Mouse (Mus musculus) ES-E14 (cell line): Measurements from ENCODE around the gene Acin1.

Experiments used
- CHD2 ChIP-seq: IDR thresholded peaks from 2 replicates; pipeline ENCODE4 v1.6.1; 2014; ENCODE audit warnings: mild to moderate bottlenecking, low read depth, low read length, inconsistent platforms
- HCFC1 ChIP-seq: IDR thresholded peaks from 2 replicates; pipeline ENCODE4 v1.6.1; 2012; ENCODE audit warnings: low read length, inconsistent platforms, borderline replicate concordance; ENCODE audit not compliant: insufficient read depth
- MAFK ChIP-seq: IDR thresholded peaks from 2 replicates; pipeline ENCODE4 v1.6.1; 2014; ENCODE audit warnings: mild to moderate bottlenecking, low read depth, low read length, inconsistent platforms; ENCODE audit not compliant: insufficient read depth
- ZNF384 ChIP-seq: IDR thresholded peaks from 2 replicates; pipeline ENCODE4 v1.6.1; 2012; ENCODE audit warnings: low read depth, low read length, inconsistent platforms

DNA sequence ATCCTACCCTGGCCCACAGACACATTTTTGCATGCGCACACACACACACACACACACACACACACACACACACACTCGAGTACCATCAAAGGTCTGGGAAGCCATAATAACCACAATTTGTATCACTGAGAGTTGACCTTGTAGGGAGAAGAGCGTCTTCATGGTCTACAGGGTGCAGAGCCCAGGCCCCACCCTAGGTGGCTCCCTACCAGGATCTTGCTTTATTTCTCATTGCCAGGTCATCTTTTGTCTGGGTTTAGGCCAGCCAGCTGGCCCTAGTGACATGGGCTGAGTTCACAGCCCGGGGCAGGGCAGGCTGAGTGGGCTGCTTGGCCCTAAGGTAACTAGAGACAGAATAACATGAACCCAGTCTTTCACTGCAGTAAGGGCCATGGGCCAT, 52.5 kb downstream of the Acin1 start:
- TF ChIP-seq MAFK (no peak), ZNF384 (no peak), CHD2 (no peak), HCFC1 (no peak)
